Mouse (Mus musculus) 3T3-L1 (cell line): ENCODE results near the gene H2-T23.

Source experiments
- DNase-seq: peaks from one replicate; pipeline ENCODE4 v3.0.0-alpha.2; 2015; ENCODE audit warnings: low read depth, low spot score

The H2-T23 gene

DNA sequence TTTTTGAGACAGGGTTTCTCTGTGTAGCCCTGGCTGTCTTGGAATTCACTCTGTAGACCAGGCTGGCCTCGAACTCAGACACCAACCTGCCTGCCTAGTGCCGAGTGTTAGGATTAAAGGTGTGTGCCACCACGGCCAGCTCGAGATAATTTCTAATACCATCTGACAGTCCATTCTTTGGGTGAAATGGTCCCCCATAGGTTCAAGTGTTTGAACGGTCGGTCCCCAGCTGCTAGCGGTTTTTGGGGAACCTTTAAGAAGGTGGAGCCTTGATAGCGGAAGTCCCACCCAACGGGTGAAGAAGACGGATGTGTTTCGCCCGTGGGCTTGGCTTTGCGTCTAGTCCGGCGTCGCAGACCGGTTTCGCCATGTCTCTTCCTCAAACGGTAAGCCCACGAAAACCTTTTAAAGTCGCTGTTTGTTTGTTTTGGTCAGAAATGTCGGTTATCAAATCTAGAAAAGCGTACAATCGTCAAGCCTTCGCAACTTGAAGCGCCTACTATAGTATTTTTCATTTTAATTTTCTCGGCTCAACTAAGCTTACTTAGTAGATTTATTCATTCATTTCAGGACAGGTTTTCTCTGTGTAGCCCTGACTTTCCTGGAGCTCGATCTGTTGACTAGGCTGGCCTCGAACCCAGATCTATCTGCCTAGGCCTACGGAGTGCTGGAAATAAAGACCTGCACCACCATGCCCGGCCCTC, 38.3 kb downstream of the H2-T23 start:
- DNase-seq: peak; percentile 93

DNA sequence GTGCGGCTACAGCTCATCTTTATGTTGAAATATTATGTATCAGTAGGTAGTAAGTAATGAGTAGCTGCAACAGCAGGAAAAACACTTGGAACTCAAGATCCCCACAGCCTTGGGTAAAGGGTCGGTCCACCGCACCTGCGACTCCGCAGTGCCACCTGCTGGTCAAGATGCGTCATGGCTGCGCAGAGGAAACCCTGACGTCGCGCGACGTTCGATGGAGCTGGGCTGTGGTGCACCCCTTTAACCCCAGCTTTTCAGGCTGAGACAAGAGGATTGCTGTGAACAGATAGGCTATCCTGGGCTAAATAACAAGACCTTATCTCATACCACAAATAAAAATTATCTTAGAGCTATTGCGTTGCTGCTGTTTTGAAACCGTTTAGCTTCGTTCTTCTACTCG, 39.0 kb downstream of the H2-T23 start:
- peak; percentile 87 for DNase-seq

DNA sequence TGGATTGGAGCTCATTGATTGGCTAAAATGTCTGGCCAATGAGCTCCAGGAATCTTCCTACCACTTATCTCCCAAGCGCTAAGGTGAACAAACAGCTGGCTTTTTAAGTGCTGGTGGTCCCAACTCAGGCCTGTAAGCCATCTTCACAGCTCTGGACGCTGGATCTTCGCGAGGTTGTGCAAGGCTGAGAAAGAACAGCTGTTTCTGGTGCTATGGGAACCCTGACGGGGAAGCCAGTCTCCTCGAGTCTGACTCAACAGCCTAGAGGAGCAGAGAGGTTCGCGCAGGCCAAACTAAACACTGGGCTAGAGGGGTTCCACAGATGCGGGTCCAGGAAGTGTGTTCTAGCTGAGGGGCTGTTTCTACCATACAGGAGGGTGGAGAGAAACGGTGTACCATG, 40.9 kb downstream of the H2-T23 start:
- DNase-seq: no peak

DNA sequence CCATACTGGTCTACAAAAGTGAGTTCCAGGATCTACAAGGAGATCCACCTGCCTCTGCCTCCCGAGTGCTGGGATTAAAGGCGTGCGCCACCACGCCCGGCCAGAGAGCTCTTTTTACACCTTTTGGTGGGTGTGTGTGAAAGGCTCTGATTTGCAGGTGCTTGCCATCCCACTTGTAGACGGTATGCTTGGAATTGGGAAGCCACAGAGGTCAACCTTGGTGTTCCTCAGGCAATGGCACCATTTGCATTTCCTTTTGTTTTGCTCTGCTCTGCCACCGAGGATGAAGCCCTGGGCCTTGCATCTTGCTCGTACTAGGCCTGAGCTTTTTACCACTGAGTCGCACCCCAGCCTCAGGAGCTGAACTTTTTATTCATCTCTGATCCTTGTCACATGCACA, 50.9 kb downstream of the H2-T23 start:
- no peak for DNase-seq

DNA sequence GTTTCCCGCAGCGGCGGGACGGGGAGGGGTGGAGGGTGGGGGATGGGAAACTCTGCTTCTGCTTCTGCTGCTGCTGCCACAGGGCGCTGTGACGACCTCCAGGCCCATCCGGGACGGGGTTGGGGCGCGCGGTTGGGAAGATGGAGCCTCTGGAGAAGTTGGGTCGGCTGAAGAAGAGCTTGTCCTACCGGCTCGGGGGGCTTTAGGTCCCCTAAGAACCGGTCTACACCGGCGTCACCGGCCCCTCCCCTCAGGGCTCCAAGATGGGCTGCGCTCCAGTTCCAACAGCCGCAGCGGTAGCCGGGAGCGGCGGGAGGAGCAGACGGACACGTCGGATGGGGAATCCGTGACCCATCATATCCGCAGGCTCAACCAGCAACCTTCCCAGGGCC, 52.3 kb downstream of the H2-T23 start:
- peak; percentile 68 for DNase-seq
